Comparison of ENCODE assay signal across 32 mouse cellular contexts in the genomic region with DNA sequence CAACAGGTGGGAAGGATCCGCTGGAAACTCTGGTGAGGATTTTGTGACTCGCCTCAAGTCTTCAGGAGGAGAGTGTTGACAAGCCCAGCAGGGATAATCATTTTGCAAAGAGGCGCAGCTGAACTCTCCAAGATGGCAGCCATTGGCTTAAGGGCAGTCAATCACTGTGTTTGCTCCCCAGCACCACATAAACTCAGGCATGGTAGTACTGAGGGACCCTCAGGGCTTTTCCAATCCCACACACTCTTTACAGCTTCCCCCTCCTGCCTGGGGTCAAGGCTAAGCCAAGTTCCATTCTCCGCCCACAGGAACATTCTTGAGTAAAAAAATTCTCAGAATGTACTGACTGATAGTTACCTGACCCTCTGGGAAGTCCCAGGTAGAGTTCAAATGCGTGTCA.
"Had no signal": no experiment of that assay in that cellular context is flagged by ENCODE, and none has a peak within 500 bp of the region (broad histone marks: within the 10 kb centered on the region; RNA-seq: fewer than 3 reads in every experiment).

No protein-coding gene starts in this region.

- DNase-seq: left cerebral cortex, postnatal 4 days; liver; liver, embryonic 13.5 days; liver, postnatal 0 days; lung, adult 18-20 months; lung, adult 2 months; lung, embryonic 14.5 days; lung, postnatal 10 days; lung, postnatal 14 days; lung, postnatal 36 days; lung, postnatal 4 days; midbrain, embryonic 14.5 days had no signal

- H3K4me1 ChIP-seq: neural tube, embryonic 12.5 days had no signal

- H3K4me2 ChIP-seq: limb, embryonic 12.5 days; limb, embryonic 13.5 days; limb, embryonic 15.5 days; liver, embryonic 11.5 days; liver, embryonic 12.5 days; liver, embryonic 13.5 days; liver, embryonic 15.5 days; lung, embryonic 14.5 days; lung, embryonic 15.5 days; midbrain, embryonic 11.5 days; midbrain, embryonic 12.5 days; midbrain, embryonic 13.5 days; midbrain, embryonic 15.5 days; neural tube, embryonic 12.5 days had no signal

- ATAC-seq: liver, embryonic 12.5 days; liver, postnatal 0 days; lung, postnatal 0 days; midbrain, embryonic 13.5 days; midbrain, embryonic 15.5 days; midbrain, embryonic 16.5 days had no signal

- H3K4me3 ChIP-seq: limb, embryonic 10.5 days; limb, embryonic 12.5 days; limb, embryonic 13.5 days; limb, embryonic 15.5 days; liver, embryonic 12.5 days; liver, embryonic 13.5 days; liver, embryonic 15.5 days; lung, embryonic 15.5 days; megakaryocyte, embryonic 14.5 days; midbrain, embryonic 10.5 days; midbrain, embryonic 12.5 days; midbrain, embryonic 13.5 days; midbrain, embryonic 15.5 days; myocyte; neural tube, embryonic 12.5 days had no signal

- H3K9me3 ChIP-seq: limb, embryonic 10.5 days; limb, embryonic 12.5 days; limb, embryonic 13.5 days; limb, embryonic 15.5 days; liver, embryonic 12.5 days; liver, embryonic 13.5 days; liver, embryonic 15.5 days; lung, embryonic 15.5 days; midbrain, embryonic 10.5 days; midbrain, embryonic 12.5 days; midbrain, embryonic 13.5 days; midbrain, embryonic 15.5 days; neural tube, embryonic 12.5 days had no signal

- H3K27ac ChIP-seq: limb, embryonic 10.5 days; limb, embryonic 12.5 days; limb, embryonic 13.5 days; limb, embryonic 15.5 days; liver, embryonic 12.5 days; liver, embryonic 13.5 days; liver, embryonic 14.5 days; liver, embryonic 15.5 days; lung, embryonic 15.5 days; macrophage; midbrain, embryonic 10.5 days; midbrain, embryonic 12.5 days; midbrain, embryonic 13.5 days; midbrain, embryonic 15.5 days; neural tube, embryonic 12.5 days had no signal

- H3K27me3 ChIP-seq: limb, embryonic 12.5 days; limb, embryonic 13.5 days; limb, embryonic 15.5 days; liver, embryonic 12.5 days; liver, embryonic 13.5 days; liver, embryonic 15.5 days; lung, embryonic 15.5 days; midbrain, embryonic 12.5 days; midbrain, embryonic 13.5 days; neural tube, embryonic 12.5 days had no signal

- H3K36me3 ChIP-seq: limb, embryonic 10.5 days; limb, embryonic 12.5 days; limb, embryonic 13.5 days; limb, embryonic 15.5 days; liver, embryonic 12.5 days; liver, embryonic 13.5 days; liver, embryonic 15.5 days; lung, embryonic 15.5 days; midbrain, embryonic 10.5 days; midbrain, embryonic 12.5 days; midbrain, embryonic 13.5 days; midbrain, embryonic 15.5 days; neural tube, embryonic 12.5 days had no signal

- H3K9ac ChIP-seq: limb, embryonic 12.5 days; limb, embryonic 13.5 days; limb, embryonic 15.5 days; liver, embryonic 12.5 days; liver, embryonic 13.5 days; liver, embryonic 14.5 days; liver, embryonic 15.5 days; liver, postnatal 0 days; lung, embryonic 14.5 days; lung, embryonic 15.5 days; midbrain, embryonic 12.5 days; midbrain, embryonic 13.5 days; midbrain, embryonic 15.5 days; neural tube, embryonic 12.5 days had no signal
